Mouse (Mus musculus): Measurements from ENCODE around the gene Mex3a. TPM values are rescaled to one million over a fixed set of nuclear protein-coding genes. Genes with fewer than 3 reads are reported as not detected.

Mex3a gene
- polyA plus RNA-seq (2012; rRNA removed): 1.00 and 1.0 TPM in 2 replicates

DNA sequence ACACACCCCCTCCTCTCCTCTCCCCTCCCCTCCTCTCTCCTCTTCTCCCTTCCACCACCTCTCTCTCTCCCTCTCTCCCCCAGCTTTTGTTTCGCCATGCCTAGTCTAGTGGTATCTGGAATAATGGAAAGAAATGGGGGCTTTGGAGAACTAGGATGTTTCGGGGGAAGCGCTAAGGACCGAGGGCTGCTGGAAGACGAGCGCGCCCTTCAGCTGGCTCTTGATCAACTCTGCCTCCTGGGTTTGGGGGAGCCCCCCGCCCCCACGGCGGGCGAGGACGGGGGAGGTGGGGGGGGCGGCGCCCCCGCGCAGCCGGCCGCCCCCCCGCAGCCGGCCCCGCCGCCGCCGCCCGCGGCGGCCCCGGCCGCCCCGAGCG lies at the start of gene Mex3a:
TSS of gene Mex3a (plus strand) at position 97 of the 376 bp plus-strand sequence.
- H3K4me3 ChIP-seq (ENCODE audit: extremely low read depth, insufficient read depth, insufficient read length): peak within 1 kb of the TSS; percentile 78
- H3K4me1 ChIP-seq (ENCODE audit: control insufficient read depth, insufficient read depth, insufficient read length): peaks cover 2% of the 10 kb centered on the region
- peak within 1 kb of the TSS; percentile 89 for H3K27ac ChIP-seq (ENCODE audit: insufficient read depth, low read length)
- no peaks in the 10 kb centered on the region for H3K36me3 ChIP-seq (ENCODE audit: control insufficient read depth, insufficient read depth, low read length)
- no peak for DNase-seq (ENCODE audit: low read depth in 1 of 2, low spot score in 2 of 2)
- TF ChIP-seq POLR2A (IDR thresholded peaks at IDR 0.05; ENCODE audit: low read depth, low read length) (no peak), CTCF (IDR thresholded peaks at IDR 0.05; ENCODE audit: extremely low read depth, insufficient read depth, insufficient read length, insufficient replicate concordance) (no peak)
- H3K27me3 ChIP-seq (ENCODE audit: control insufficient read depth, insufficient read depth, low read length): peaks cover 5% of the 10 kb centered on the region; the same call in 1 of the 2 replicates
- 2% methylated on average over 18 of the region's 31 CpGs for WGBS

DNA sequence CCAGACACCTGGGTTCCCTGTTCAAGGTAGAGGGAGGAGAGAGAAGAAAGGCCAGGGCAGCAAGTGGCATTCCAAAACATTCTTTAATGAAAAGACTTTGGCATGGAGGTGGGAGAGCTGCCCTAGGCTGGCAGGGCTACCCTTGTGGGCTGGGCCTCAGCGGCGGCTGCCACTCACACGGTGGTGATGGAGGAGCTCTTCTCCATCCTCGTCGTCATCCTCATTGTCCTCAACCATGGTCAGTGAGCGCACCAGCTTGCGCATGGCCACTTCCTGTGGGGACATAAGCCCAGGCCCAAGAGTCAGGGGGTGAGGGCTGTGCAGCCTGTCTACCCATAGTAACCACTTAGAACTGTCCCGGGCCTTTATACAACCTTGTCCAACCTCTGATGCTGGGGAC lies 49.1 kb upstream of the Mex3a start:
- Histone ChIP-seq H3K4me3 (ENCODE audit: extremely low read depth, insufficient read depth, insufficient read length) (no peak overlapping the region), H3K4me1 (ENCODE audit: control insufficient read depth, insufficient read depth, insufficient read length) (peaks cover 6% of the 10 kb centered on the region; the same call in 1 of the 2 replicates), H3K27me3 (ENCODE audit: control insufficient read depth, insufficient read depth, low read length) (peaks cover 4% of the 10 kb centered on the region; the same call in 1 of the 2 replicates), H3K27ac (ENCODE audit: insufficient read depth, low read length) (no peak overlapping the region), H3K36me3 (ENCODE audit: control insufficient read depth, insufficient read depth, low read length) (no peaks in the 10 kb centered on the region)
- DNase-seq (ENCODE audit: low read depth in 1 of 2, low spot score in 2 of 2): no peak
- WGBS: 76% methylated on average over 8 of the region's 8 CpGs
- TF ChIP-seq CTCF (IDR thresholded peaks at IDR 0.05; ENCODE audit: extremely low read depth, insufficient read depth, insufficient read length, insufficient replicate concordance) (no peak), POLR2A (IDR thresholded peaks at IDR 0.05; ENCODE audit: low read depth, low read length) (no peak)

DNA sequence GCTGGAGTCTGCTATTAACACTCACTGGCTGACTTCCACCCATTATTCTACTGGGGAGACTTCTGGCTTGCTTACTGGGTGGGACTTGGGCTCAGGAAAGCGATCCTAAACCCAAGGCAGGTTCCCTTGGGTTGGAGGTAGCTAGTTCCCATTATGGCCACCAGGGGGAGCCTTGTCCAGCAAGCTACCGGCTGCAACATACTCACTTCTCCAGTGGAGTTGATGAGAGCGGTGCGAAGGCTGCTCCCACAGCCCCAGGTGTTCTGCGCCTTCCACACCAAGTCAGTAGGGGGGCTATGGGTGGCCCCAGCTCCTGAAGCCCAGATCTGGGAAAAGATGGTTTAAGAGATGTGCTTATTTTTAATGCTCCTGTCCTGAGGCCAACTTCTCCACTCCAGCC lies 48.6 kb upstream of the Mex3a start:
- H3K27ac ChIP-seq (ENCODE audit: insufficient read depth, low read length): no peak overlapping the region
- peaks cover 6% of the 10 kb centered on the region; the same call in 1 of the 2 replicates for H3K4me1 ChIP-seq (ENCODE audit: control insufficient read depth, insufficient read depth, insufficient read length)
- 4% methylated on average over 5 of the region's 5 CpGs for WGBS
- peak; percentile 57 to 70 for DNase-seq (ENCODE audit: low read depth in 1 of 2, low spot score in 2 of 2)
- TF ChIP-seq POLR2A (IDR thresholded peaks at IDR 0.05; ENCODE audit: low read depth, low read length) (no peak), CTCF (IDR thresholded peaks at IDR 0.05; ENCODE audit: extremely low read depth, insufficient read depth, insufficient read length, insufficient replicate concordance) (peak; percentile 87; the same call in 1 of the 2 replicates)
- H3K36me3 ChIP-seq (ENCODE audit: control insufficient read depth, insufficient read depth, low read length): no peaks in the 10 kb centered on the region
- peaks cover 4% of the 10 kb centered on the region; the same call in 1 of the 2 replicates for H3K27me3 ChIP-seq (ENCODE audit: control insufficient read depth, insufficient read depth, low read length)
- no peak overlapping the region for H3K4me3 ChIP-seq (ENCODE audit: extremely low read depth, insufficient read depth, insufficient read length)

DNA sequence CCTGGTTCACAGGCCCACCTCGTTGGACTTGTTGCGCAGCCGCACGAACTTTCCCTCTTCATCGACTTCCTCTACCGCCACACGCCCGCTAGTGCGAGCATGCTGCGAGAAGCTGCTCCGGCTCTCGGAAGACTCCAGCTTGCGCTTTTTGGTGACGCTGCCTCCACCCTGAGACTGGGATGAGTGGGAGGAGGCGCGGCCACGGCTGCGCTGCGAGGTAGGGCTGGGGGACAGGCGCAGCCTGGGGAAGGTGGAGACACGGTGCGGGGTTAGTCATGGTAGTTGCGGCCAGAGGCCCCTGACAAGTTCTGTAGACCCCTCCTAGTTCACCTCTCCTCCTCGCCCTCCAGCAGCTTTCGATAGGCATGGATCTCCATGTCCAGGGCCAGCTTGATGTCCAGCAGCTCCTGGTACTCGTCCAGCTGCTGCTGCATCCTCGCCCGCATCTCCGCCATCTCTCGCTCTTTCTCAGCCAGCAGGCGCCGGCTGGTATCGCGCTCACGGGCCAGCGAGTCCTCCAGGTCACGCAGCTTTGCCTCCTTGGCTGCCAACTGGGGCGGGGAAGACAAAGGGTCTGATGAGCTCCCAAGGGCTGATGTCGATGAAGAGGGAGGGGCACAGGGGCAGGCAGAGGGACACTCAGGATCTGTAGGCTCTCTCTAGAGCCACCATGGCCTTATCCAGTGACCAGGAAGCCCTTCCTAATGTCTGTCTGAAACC lies 47.4 kb upstream of the Mex3a start:
- 39% methylated on average over 39 of the region's 39 CpGs for WGBS
- no peak overlapping the region for H3K27ac ChIP-seq (ENCODE audit: insufficient read depth, low read length)
- peaks cover 4% of the 10 kb centered on the region; the same call in 1 of the 2 replicates for H3K27me3 ChIP-seq (ENCODE audit: control insufficient read depth, insufficient read depth, low read length)
- no peaks in the 10 kb centered on the region for H3K36me3 ChIP-seq (ENCODE audit: control insufficient read depth, insufficient read depth, low read length)
- TF ChIP-seq POLR2A (IDR thresholded peaks at IDR 0.05; ENCODE audit: low read depth, low read length) (no peak), CTCF (IDR thresholded peaks at IDR 0.05; ENCODE audit: extremely low read depth, insufficient read depth, insufficient read length, insufficient replicate concordance) (no peak)
- peak overlapping the region; percentile 32 for H3K4me3 ChIP-seq (ENCODE audit: extremely low read depth, insufficient read depth, insufficient read length)
- peaks cover 6% of the 10 kb centered on the region; the same call in 1 of the 2 replicates for H3K4me1 ChIP-seq (ENCODE audit: control insufficient read depth, insufficient read depth, insufficient read length)
- no peak for DNase-seq (ENCODE audit: low read depth in 1 of 2, low spot score in 2 of 2)

DNA sequence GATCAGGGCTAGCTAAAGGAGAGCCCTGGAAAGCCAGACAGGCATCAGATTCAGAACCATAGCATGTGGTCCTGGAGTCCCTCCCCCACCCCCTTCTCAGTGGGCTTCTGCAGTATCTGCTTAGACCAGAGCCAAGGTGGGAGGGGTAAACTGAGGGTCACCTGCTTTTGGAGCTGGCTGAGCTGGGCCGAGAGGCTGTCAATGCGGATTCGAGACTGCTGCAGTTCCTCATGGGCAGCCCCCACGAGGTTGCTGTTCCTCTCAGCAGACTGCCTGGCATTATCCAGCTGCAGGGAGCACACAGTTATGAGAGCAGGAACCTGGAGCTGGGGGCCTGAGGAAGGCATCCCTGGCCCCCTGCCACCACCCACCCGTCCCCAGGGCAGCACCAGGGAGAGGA lies 46.2 kb upstream of the Mex3a start:
- Histone ChIP-seq H3K27me3 (ENCODE audit: control insufficient read depth, insufficient read depth, low read length) (peaks cover 4% of the 10 kb centered on the region; the same call in 1 of the 2 replicates), H3K4me3 (ENCODE audit: extremely low read depth, insufficient read depth, insufficient read length) (no peak overlapping the region), H3K4me1 (ENCODE audit: control insufficient read depth, insufficient read depth, insufficient read length) (peaks cover 6% of the 10 kb centered on the region), H3K36me3 (ENCODE audit: control insufficient read depth, insufficient read depth, low read length) (no peaks in the 10 kb centered on the region), H3K27ac (ENCODE audit: insufficient read depth, low read length) (no peak overlapping the region)
- DNase-seq (ENCODE audit: low read depth in 1 of 2, low spot score in 2 of 2): no peak
- 77% methylated on average over 5 of the region's 5 CpGs for WGBS
- TF ChIP-seq POLR2A (IDR thresholded peaks at IDR 0.05; ENCODE audit: low read depth, low read length): no peak
- TF ChIP-seq CTCF (IDR thresholded peaks at IDR 0.05; ENCODE audit: extremely low read depth, insufficient read depth, insufficient read length, insufficient replicate concordance): no peak

DNA sequence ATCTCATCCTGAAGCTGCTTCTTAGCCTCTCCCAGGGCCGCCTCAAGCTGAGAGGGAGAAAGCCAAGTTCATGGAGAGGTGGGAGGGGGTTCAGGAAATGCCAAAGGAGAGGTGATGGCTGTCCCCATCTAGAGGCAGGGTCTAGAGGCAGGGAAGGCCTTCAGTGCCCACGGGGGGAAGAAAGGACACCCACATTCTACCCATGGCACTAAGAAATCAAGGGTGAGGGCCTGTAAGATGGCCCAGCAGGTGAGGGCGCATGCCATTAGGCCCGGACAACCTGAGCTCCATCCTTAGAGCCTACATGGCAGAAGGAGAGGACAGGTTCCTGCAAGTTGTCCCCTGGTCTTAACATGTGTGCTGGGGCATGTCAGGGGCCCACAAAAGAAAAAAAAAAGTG lies 45.3 kb upstream of the Mex3a start:
- no peak overlapping the region for H3K27ac ChIP-seq (ENCODE audit: insufficient read depth, low read length)
- peaks cover 6% of the 10 kb centered on the region for H3K4me1 ChIP-seq (ENCODE audit: control insufficient read depth, insufficient read depth, insufficient read length)
- H3K27me3 ChIP-seq (ENCODE audit: control insufficient read depth, insufficient read depth, low read length): peaks cover 4% of the 10 kb centered on the region; the same call in 1 of the 2 replicates
- no peaks in the 10 kb centered on the region for H3K36me3 ChIP-seq (ENCODE audit: control insufficient read depth, insufficient read depth, low read length)
- DNase-seq (ENCODE audit: low read depth in 1 of 2, low spot score in 2 of 2): no peak
- WGBS: 98% methylated on average over 4 of the region's 4 CpGs
- no peak overlapping the region for H3K4me3 ChIP-seq (ENCODE audit: extremely low read depth, insufficient read depth, insufficient read length)
- TF ChIP-seq CTCF (IDR thresholded peaks at IDR 0.05; ENCODE audit: extremely low read depth, insufficient read depth, insufficient read length, insufficient replicate concordance): no peak
- TF ChIP-seq POLR2A (IDR thresholded peaks at IDR 0.05; ENCODE audit: low read depth, low read length): no peak

DNA sequence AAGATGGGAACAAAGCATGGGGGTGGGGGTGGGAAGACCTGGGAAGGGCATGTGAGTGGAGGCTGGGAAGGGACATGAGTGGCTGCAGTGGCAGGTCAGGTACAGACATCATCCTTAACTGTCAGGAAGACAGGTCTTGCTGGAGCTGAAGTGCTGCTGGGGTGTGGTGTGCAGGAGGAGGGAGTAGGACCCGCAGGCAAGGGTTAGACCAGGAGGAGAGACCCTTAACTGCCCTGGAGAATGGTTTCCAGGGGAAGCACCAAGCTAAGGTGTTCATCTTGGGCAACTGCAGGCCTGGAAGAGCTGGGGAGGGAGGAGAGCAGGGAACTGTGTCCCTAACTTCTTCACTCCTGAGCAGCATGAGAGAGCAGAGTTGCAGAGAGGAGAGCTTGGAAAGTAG lies 44.8 kb upstream of the Mex3a start:
- no peak for DNase-seq (ENCODE audit: low read depth in 1 of 2, low spot score in 2 of 2)
- no peak for TF ChIP-seq CTCF (IDR thresholded peaks at IDR 0.05; ENCODE audit: extremely low read depth, insufficient read depth, insufficient read length, insufficient replicate concordance)
- no peak for TF ChIP-seq POLR2A (IDR thresholded peaks at IDR 0.05; ENCODE audit: low read depth, low read length)
- WGBS: 100% methylated on average over 1 of the region's 1 CpGs
- H3K27me3 ChIP-seq (ENCODE audit: control insufficient read depth, insufficient read depth, low read length): peaks cover 4% of the 10 kb centered on the region; the same call in 1 of the 2 replicates
- H3K36me3 ChIP-seq (ENCODE audit: control insufficient read depth, insufficient read depth, low read length): no peaks in the 10 kb centered on the region
- no peak overlapping the region for H3K27ac ChIP-seq (ENCODE audit: insufficient read depth, low read length)
- peaks cover 8% of the 10 kb centered on the region for H3K4me1 ChIP-seq (ENCODE audit: control insufficient read depth, insufficient read depth, insufficient read length)
- no peak overlapping the region for H3K4me3 ChIP-seq (ENCODE audit: extremely low read depth, insufficient read depth, insufficient read length)
